Mouse (Mus musculus): ENCODE measurements at regions not wholly inside any gene's neighbourhood (a gene's known extent, or its start where the extent isn't known, plus 50 kb on each side); places are given as distances from the start of the nearest gene placed in this dataset.
"Not testable (repeated sequence)": the region's sequence is repeated elsewhere in the genome, so short reads cannot be mapped to it uniquely, and the experiment has no call there.

DNA sequence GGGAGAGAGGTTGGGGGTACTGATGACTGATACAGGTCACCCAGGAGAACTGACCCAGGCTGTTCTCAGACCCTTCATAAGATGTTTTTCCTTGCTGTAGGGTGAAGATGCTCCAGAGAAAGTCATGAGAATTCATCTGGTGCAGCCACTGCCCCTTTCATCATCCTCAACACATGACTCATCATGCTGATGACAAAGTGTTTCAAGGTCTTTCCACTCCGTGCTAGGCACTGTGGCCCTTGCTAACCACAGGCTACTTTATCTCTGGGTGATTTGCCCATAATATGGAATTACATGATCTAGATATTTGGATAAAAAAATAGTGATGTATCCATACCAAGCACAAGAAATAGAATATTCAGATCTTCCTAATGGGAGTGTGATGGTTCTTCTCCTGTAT lies 140.1 kb downstream of the H60c start:
- H3K4me2 ChIP-seq (replicated peaks; ENCODE audit: low read depth, low read length), result no peak overlapping the region
- H3K9ac ChIP-seq (ENCODE audit: low read depth, low read length), result no peak overlapping the region
- no peaks in the 10 kb centered on the region for H3K36me3 ChIP-seq (ENCODE audit: control insufficient read depth, insufficient read depth, low read length)
- H3K4me1 ChIP-seq (ENCODE audit: control insufficient read depth, insufficient read depth, low read length), result no peaks in the 10 kb centered on the region
- no peak for ATAC-seq (ENCODE audit: low FRiP score, low TSS enrichment)
- WGBS, result 70% methylated on average over 1 of the region's 1 CpGs
- H3K4me3 ChIP-seq (ENCODE audit: low read length), result no peak overlapping the region
- no peaks in the 10 kb centered on the region; the same call in 1 of the 2 replicates for H3K9me3 ChIP-seq (ENCODE audit: control insufficient read depth, low read length)
- H3K27me3 ChIP-seq (ENCODE audit: control insufficient read depth, insufficient read depth, low read length), result no peaks in the 10 kb centered on the region
- no peak overlapping the region for H3K27ac ChIP-seq (ENCODE audit: low read depth, low read length)

DNA sequence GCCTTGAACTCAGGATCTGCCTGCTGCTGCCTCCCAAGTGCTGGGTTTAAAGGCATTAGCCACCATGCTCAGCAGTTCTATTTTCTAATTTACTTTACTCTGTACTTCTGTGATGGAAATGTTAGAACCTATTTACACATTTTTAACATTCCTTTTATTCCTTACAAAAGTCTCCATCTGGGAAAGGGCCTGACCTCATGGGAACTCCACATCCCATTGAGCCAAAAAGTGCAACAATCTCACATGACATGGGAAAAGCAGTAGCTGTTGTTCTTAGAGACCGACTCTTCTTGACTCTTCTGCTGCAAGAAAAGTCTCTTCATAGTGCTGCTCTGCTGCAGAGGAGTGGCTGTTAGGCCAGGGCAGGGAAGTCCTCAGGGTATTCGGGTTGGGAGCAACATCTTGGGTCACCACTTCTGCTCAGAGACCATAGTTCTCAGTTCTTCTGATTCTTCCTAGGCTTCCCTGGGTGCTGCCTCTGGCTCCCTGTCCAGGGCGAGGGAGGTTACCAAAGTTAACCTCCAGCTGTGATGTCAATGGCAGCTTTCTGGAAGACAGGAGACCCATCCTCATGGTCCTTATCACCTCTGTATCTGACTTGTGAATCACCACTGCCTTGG lies 150.0 kb downstream of the H60c start:
- Histone ChIP-seq H3K9me3 (ENCODE audit: control insufficient read depth, low read length) (peaks cover 34% of the 10 kb centered on the region), H3K4me3 (ENCODE audit: low read length) (no peak overlapping the region), H3K27me3 (ENCODE audit: control insufficient read depth, insufficient read depth, low read length) (no peaks in the 10 kb centered on the region), H3K36me3 (ENCODE audit: control insufficient read depth, insufficient read depth, low read length) (no peaks in the 10 kb centered on the region), H3K4me2 (replicated peaks; ENCODE audit: low read depth, low read length) (no peak overlapping the region), H3K9ac (ENCODE audit: low read depth, low read length) (no peak overlapping the region), H3K4me1 (ENCODE audit: control insufficient read depth, insufficient read depth, low read length) (no peaks in the 10 kb centered on the region), H3K27ac (ENCODE audit: low read depth, low read length) (no peak overlapping the region)
- 93% methylated on average over 3 of the region's 3 CpGs for WGBS
- no peak for ATAC-seq (ENCODE audit: low FRiP score, low TSS enrichment)

- H3K9me3 ChIP-seq (ENCODE audit: control insufficient read depth, low read length), result peaks cover 39% of the 10 kb centered on the region
- H3K27ac ChIP-seq (ENCODE audit: low read depth, low read length); H3K4me1 ChIP-seq (ENCODE audit: control insufficient read depth, insufficient read depth, low read length); H3K9ac ChIP-seq (ENCODE audit: low read depth, low read length); H3K36me3 ChIP-seq (ENCODE audit: control insufficient read depth, insufficient read depth, low read length); H3K4me2 ChIP-seq (replicated peaks; ENCODE audit: low read depth, low read length); H3K27me3 ChIP-seq (ENCODE audit: control insufficient read depth, insufficient read depth, low read length); H3K4me3 ChIP-seq (ENCODE audit: low read length); ATAC-seq (ENCODE audit: low FRiP score, low TSS enrichment): not testable (repeated sequence)
- 99% methylated on average over 2 of the region's 8 CpGs for WGBS
Measured at GRCm38 (mm10) chr10:3114421-3114820, 153.2 kb downstream of the H60c start.

- H3K27ac ChIP-seq (ENCODE audit: low read depth, low read length); ATAC-seq (ENCODE audit: low FRiP score, low TSS enrichment); H3K4me3 ChIP-seq (ENCODE audit: low read length); H3K9ac ChIP-seq (ENCODE audit: low read depth, low read length); H3K4me2 ChIP-seq (replicated peaks; ENCODE audit: low read depth, low read length); H3K27me3 ChIP-seq (ENCODE audit: control insufficient read depth, insufficient read depth, low read length); H3K4me1 ChIP-seq (ENCODE audit: control insufficient read depth, insufficient read depth, low read length); H3K36me3 ChIP-seq (ENCODE audit: control insufficient read depth, insufficient read depth, low read length): not testable (repeated sequence)
- peaks cover 35% of the 10 kb centered on the region for H3K9me3 ChIP-seq (ENCODE audit: control insufficient read depth, low read length)
- WGBS, result 82% methylated on average over 2 of the region's 2 CpGs
Measured at GRCm38 (mm10) chr10:3107955-3108354, 159.6 kb downstream of the H60c start.
